Mouse (Mus musculus): ENCODE data around the gene Rab17. TPM values are rescaled to one million over a fixed set of nuclear protein-coding genes. Genes with fewer than 3 reads are reported as not detected.

Rab17 gene
- total and polyA plus RNA-seq, 3 experiments: not detected

DNA sequence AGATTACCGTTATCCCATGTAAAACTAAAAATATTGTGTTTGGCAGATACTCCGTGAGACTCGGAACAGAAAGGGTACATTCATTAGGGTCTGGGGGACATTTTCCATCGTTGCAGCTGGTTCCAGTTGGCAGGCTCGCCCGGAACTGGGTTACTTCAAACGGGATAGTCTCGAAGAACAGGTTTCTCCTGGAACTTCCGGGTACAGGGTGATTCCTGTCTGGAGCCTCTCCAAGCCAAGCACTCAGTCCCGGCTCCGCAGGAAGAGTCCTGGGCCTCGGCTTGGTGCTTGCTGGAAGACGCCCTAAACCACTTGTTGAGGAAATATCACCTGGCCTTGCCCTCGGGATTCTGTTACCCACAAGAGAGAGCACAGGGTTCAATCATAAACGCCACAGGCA lies 42.2 kb downstream of the Rab17 start:
- Histone ChIP-seq H3K79me2 (ENCODE audit: control insufficient read depth, insufficient read depth, low read length, poor library complexity) (no peaks in the 10 kb centered on the region), H3K36me3 (ENCODE audit: control insufficient read depth in 1 of 2, insufficient read depth in 2 of 2, low read length in 2 of 2) (no peaks in the 10 kb centered on the region), H3K9me3 (replicated peaks; ENCODE audit: insufficient read depth, low read length) (no peaks in the 10 kb centered on the region), H3K9ac (ENCODE audit: control insufficient read depth, low read depth, low read length, poor library complexity, severe bottlenecking) (no peak overlapping the region), H3K27ac (ENCODE audit: control insufficient read depth, low read depth, low read length) (no peak overlapping the region), H3K4me3 (ENCODE audit: control insufficient read depth in 1 of 2, insufficient read depth in 1 of 2, low read depth in 2 of 2, low read length in 2 of 2) (no peak overlapping the region), H3K4me1 (ENCODE audit: control insufficient read depth in 1 of 2, insufficient read depth in 2 of 2, low read length in 2 of 2) (no peaks in the 10 kb centered on the region), H3K27me3 (ENCODE audit: control insufficient read depth in 1 of 2, insufficient read depth in 2 of 2, low read length in 2 of 2) (no peaks in the 10 kb centered on the region)
- no peak for DNase-seq (ENCODE audit: low read depth, low spot score)
- TF ChIP-seq ELF1 (IDR thresholded peaks at IDR 0.05; ENCODE audit: low read depth, low read length): no peak
- TF ChIP-seq ETS1 (IDR thresholded peaks at IDR 0.05; ENCODE audit: low read depth, low read length): no peak
- TF ChIP-seq ZNF384 (IDR thresholded peaks at IDR 0.05; ENCODE audit: low read depth, low read length): no peak
- no peak for TF ChIP-seq ZC3H11A (IDR thresholded peaks at IDR 0.05; ENCODE audit: low read depth, low read length)
- TF ChIP-seq MYB (IDR thresholded peaks at IDR 0.05; ENCODE audit: low read depth, low read length): no peak
- no peak for TF ChIP-seq CHD1 (IDR thresholded peaks at IDR 0.05; ENCODE audit: low read depth, low read length)
- TF ChIP-seq POLR2AphosphoS5 (IDR thresholded peaks at IDR 0.05; ENCODE audit: borderline replicate concordance, low read depth, low read length): no peak
- TF ChIP-seq MYC (IDR thresholded peaks at IDR 0.05; ENCODE audit: low read depth, low read length): no peak
- no peak for TF ChIP-seq RAD21 (IDR thresholded peaks at IDR 0.05; ENCODE audit: low read depth, low read length)
- TF ChIP-seq MAFK (IDR thresholded peaks at IDR 0.05; ENCODE audit: borderline replicate concordance, low read depth, low read length): no peak
- TF ChIP-seq POLR2AphosphoS2 (IDR thresholded peaks at IDR 0.05; ENCODE audit: low read length): no peak
- TF ChIP-seq GATA1 (IDR thresholded peaks at IDR 0.05; ENCODE audit: low read depth, low read length): no peak
- TF ChIP-seq EP300 (IDR thresholded peaks at IDR 0.05; ENCODE audit: low read depth in 1 of 2, low read length in 2 of 2): no peak
- TF ChIP-seq ZKSCAN1 (IDR thresholded peaks at IDR 0.05; ENCODE audit: low read depth, low read length): no peak
- TF ChIP-seq SMC3 (IDR thresholded peaks at IDR 0.05; ENCODE audit: low read depth, low read length): no peak
- no peak for TF ChIP-seq ZMIZ1 (IDR thresholded peaks at IDR 0.05; ENCODE audit: low read depth, low read length)
- TF ChIP-seq CTCF (IDR thresholded peaks at IDR 0.05 in 2 of 3, conservative IDR thresholded peaks at IDR 0.05 in 1 of 3; ENCODE audit: control insufficient read depth in 1 of 3, insufficient read depth in 1 of 3, low read depth in 2 of 3, low read length in 3 of 3, poor library complexity in 1 of 3, severe bottlenecking in 1 of 3): no peak

DNA sequence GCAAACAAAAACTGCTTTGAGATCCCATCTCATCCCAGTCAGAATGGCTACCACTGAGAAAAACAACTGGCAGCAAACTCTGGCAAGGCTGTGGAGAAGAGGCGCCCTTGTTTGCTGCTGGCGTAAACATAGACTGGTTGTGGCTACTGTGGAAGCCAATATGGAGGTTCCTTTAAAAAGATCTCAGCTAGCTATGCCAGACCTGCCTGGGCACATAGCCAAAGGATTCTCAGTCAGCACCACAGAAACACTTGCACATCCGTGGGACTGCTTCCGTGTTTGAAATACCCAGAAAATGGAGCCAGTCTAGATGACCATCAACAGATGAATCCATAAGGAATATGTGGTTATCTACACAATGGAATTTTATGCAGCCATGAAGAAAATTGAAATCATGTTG lies 43.4 kb downstream of the Rab17 start:
- Histone ChIP-seq H3K4me3 (ENCODE audit: control insufficient read depth in 1 of 2, insufficient read depth in 1 of 2, low read depth in 2 of 2, low read length in 2 of 2) (no peak overlapping the region), H3K36me3 (ENCODE audit: control insufficient read depth in 1 of 2, insufficient read depth in 2 of 2, low read length in 2 of 2) (no peaks in the 10 kb centered on the region), H3K79me2 (ENCODE audit: control insufficient read depth, insufficient read depth, low read length, poor library complexity) (no peaks in the 10 kb centered on the region), H3K27me3 (ENCODE audit: control insufficient read depth in 1 of 2, insufficient read depth in 2 of 2, low read length in 2 of 2) (no peaks in the 10 kb centered on the region), H3K27ac (ENCODE audit: control insufficient read depth, low read depth, low read length) (no peak overlapping the region), H3K9ac (ENCODE audit: control insufficient read depth, low read depth, low read length, poor library complexity, severe bottlenecking) (no peak overlapping the region), H3K4me1 (ENCODE audit: control insufficient read depth in 1 of 2, insufficient read depth in 2 of 2, low read length in 2 of 2) (no peaks in the 10 kb centered on the region), H3K9me3 (replicated peaks; ENCODE audit: insufficient read depth, low read length) (no peaks in the 10 kb centered on the region)
- TF ChIP-seq ZNF384 (IDR thresholded peaks at IDR 0.05; ENCODE audit: low read depth, low read length) (no peak), CHD2 (IDR thresholded peaks at IDR 0.05; ENCODE audit: low read length) (no peak), HCFC1 (IDR thresholded peaks at IDR 0.05; ENCODE audit: low read depth, low read length) (no peak), ELF1 (IDR thresholded peaks at IDR 0.05; ENCODE audit: low read depth, low read length) (no peak), CHD1 (IDR thresholded peaks at IDR 0.05; ENCODE audit: low read depth, low read length) (no peak), EP300 (IDR thresholded peaks at IDR 0.05; ENCODE audit: low read depth in 1 of 2, low read length in 2 of 2) (no peak), POLR2AphosphoS5 (IDR thresholded peaks at IDR 0.05; ENCODE audit: borderline replicate concordance, low read depth, low read length) (no peak), KAT2A (conservative IDR thresholded peaks at IDR 0.05; ENCODE audit: low read depth, low read length) (no peak), ETS1 (IDR thresholded peaks at IDR 0.05; ENCODE audit: low read depth, low read length) (no peak), POLR2A (IDR thresholded peaks at IDR 0.05; ENCODE audit: control insufficient read depth in 1 of 2, insufficient read depth in 1 of 2, low read depth in 1 of 2, low read length in 2 of 2, poor library complexity in 1 of 2) (no peak), GATA1 (IDR thresholded peaks at IDR 0.05; ENCODE audit: low read depth, low read length) (no peak), MYC (IDR thresholded peaks at IDR 0.05; ENCODE audit: low read depth, low read length) (no peak), MAX (IDR thresholded peaks at IDR 0.05; ENCODE audit: low read length) (no peak), MEF2A (IDR thresholded peaks at IDR 0.05; ENCODE audit: extremely low read depth, insufficient replicate concordance, low read depth, low read length, poor library complexity, severe bottlenecking) (no peak), USF2 (IDR thresholded peaks at IDR 0.05; ENCODE audit: borderline replicate concordance in 1 of 2, insufficient read depth in 1 of 2, low read depth in 1 of 2, low read length in 2 of 2) (no peak)
- DNase-seq (ENCODE audit: low read depth, low spot score): no peak

Data from MEL (cell line).